Mouse (Mus musculus) neural tube, embryonic 15.5 days (tissue): Measurements from ENCODE around the gene Wscd1. TPM values are rescaled to one million over a fixed set of nuclear protein-coding genes. Genes with fewer than 3 reads are reported as not detected.

ENCODE experiments used
- ATAC-seq: fragments of 200-750 bp; cut with Nextera tagmentation; 2 replicates; pipeline ENCODE4 v1.8.0; 2017; ENCODE audit warnings: mild to moderate bottlenecking, moderate TSS enrichment, moderate library complexity; ENCODE audit not compliant: low FRiP score
- H3K27ac ChIP-seq: fragments of 300-500 bp; sonication (generic); replicated peaks from 2 replicates; pipeline ENCODE4 v1.5.1; 2015; ENCODE audit warnings: mild to moderate bottlenecking, inconsistent platforms
- H3K27me3 ChIP-seq: fragments of 300-500 bp; sonication (generic); replicated peaks from 2 replicates; pipeline ENCODE4 v1.6.1; 2015; ENCODE audit warnings: inconsistent platforms
- H3K36me3 ChIP-seq: fragments of 300-500 bp; sonication (generic); 2 replicates; pipeline ENCODE4 v1.6.1; 2015; ENCODE audit warnings: inconsistent platforms
- H3K4me1 ChIP-seq: fragments of 300-500 bp; sonication (generic); 2 replicates; pipeline ENCODE4 v1.6.1; 2015; ENCODE audit warnings: inconsistent platforms
- H3K4me2 ChIP-seq: fragments of 300-500 bp; sonication (generic); 2 replicates; pipeline ENCODE4 v1.6.1; 2015; ENCODE audit warnings: inconsistent platforms, mild to moderate bottlenecking, moderate library complexity
- H3K4me3 ChIP-seq: fragments of 300-500 bp; sonication (generic); replicated peaks from 2 replicates; pipeline ENCODE4 v1.5.1; 2015; ENCODE audit warnings: mild to moderate bottlenecking, inconsistent platforms
- H3K9ac ChIP-seq: fragments of 300-500 bp; sonication (generic); replicated peaks from 2 replicates; pipeline ENCODE4 v1.6.1; 2015; ENCODE audit warnings: mild to moderate bottlenecking, inconsistent platforms
- H3K9me3 ChIP-seq: fragments of 300-500 bp; sonication (generic); replicated peaks from 2 replicates; pipeline ENCODE4 v1.6.1; 2016; ENCODE audit warnings: inconsistent platforms
- WGBS: fragments of 180-500 bp; shearing (Covaris S2); methylation state at CpG from one replicate; pipeline ENCODE4 v1.1.7; 2015; ENCODE audit warnings: mixed read lengths; 5-methylcytosine and 5-hydroxymethylcytosine counted together
- polyA plus RNA-seq: library from polyadenylated mRNA; unstranded; fragments of >200 nt; fragmentation: Nextera tagmentation; extraction: Ambion mirVana; gene quantifications from 2 replicates; pipeline ENCODE4 v1.2.1, GENCODE M21; 2015

The Wscd1 gene
- polyA plus RNA-seq, 1 experiment from 2014 or later: 62.1 TPM

DNA sequence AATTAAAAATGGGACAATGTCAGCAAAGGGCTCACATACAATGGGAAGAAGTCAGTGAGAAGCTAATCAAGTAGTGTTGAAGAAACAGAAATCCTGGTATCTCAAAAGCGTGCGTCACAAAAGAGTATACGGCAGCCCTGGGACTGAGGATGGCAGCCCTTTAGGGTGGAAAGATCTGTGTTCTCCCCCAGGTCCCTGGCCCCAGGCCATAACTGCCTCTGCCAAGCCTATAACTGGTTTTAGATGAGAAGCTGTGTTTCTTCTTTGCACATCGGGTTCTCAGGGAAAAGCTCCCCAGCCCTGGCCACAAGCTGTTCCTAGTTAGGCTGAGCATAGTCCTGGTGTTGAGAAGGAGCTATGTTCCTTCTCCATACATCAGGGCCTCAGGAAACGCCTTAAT, 72.3 kb downstream of the Wscd1 start:
- H3K9ac ChIP-seq: no peak overlapping the region
- no peak overlapping the region for H3K27ac ChIP-seq
- 72% methylated on average over 5 of the region's 5 CpGs for WGBS
- H3K4me1 ChIP-seq: peaks cover 7% of the 10 kb centered on the region; the same call in 1 of the 2 replicates
- no peak overlapping the region for H3K4me3 ChIP-seq
- 0 out of 2 replicates have a peak, but pooled peaks cover 4% of the 10 kb centered on the region for H3K27me3 ChIP-seq
- no peak overlapping the region for H3K4me2 ChIP-seq
- no peak for ATAC-seq
- H3K36me3 ChIP-seq: no peaks in the 10 kb centered on the region
- H3K9me3 ChIP-seq: no peaks in the 10 kb centered on the region

DNA sequence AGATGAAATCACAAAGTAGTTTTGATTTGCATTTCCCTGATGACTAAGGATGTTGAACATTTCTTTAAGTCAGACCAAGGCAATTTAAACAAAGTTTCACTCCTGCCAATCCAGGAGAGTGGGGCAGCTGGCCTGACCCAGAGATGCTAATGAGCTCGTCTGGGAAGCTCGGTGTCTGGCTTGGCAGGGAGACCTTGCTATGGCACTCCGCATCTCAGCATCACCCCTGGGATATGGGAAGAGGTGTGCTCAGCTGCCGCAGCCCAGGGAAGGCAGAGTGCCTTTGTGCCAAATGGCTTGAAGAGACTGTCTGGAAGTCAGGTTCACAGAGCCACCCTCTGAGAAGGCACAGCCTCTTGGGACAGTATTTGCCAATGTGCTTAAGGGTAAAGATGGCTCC, 75.3 kb downstream of the Wscd1 start:
- no peak overlapping the region for H3K27ac ChIP-seq
- H3K9ac ChIP-seq: no peak overlapping the region
- WGBS: 40% methylated on average over 4 of the region's 4 CpGs
- H3K9me3 ChIP-seq: no peaks in the 10 kb centered on the region
- ATAC-seq: no peak
- 0 out of 2 replicates have a peak, but pooled peaks cover 4% of the 10 kb centered on the region for H3K27me3 ChIP-seq
- no peak overlapping the region for H3K4me2 ChIP-seq
- H3K36me3 ChIP-seq: no peaks in the 10 kb centered on the region
- no peak overlapping the region for H3K4me3 ChIP-seq
- peaks cover 7% of the 10 kb centered on the region; the same call in 1 of the 2 replicates for H3K4me1 ChIP-seq
